Mouse (Mus musculus) hindbrain, embryonic 11.5 days (tissue): Measurements from ENCODE around the gene Mrpl45. TPM values are rescaled to one million over a fixed set of nuclear protein-coding genes. Genes with fewer than 3 reads are reported as not detected.
"Not testable (repeated sequence)": the region's sequence is repeated elsewhere in the genome, so short reads cannot be mapped to it uniquely, and the experiment has no call there.

ENCODE experiments used
- ATAC-seq: fragments of 200-750 bp; cut with Nextera tagmentation; 2 replicates; pipeline ENCODE4 v1.8.0; 2017; ENCODE audit warnings: mild to moderate bottlenecking, moderate TSS enrichment, moderate library complexity; ENCODE audit not compliant: low FRiP score
- DNase-seq: peaks from one replicate; pipeline ENCODE4 v3.0.0-alpha.2; 2015; ENCODE audit warnings: low spot score
- H3K27ac ChIP-seq: fragments of 300-500 bp; sonication (generic); 2 replicates; pipeline ENCODE4 v1.5.1; 2014; ENCODE audit warnings: mild to moderate bottlenecking, low read depth, low read length
- H3K27me3 ChIP-seq: fragments of 300-500 bp; sonication (generic); 2 replicates; pipeline ENCODE4 v1.6.1; 2014; ENCODE audit warnings: mild to moderate bottlenecking, low read length, moderate library complexity, mixed read lengths; ENCODE audit not compliant: control insufficient read depth, insufficient read depth
- H3K36me3 ChIP-seq: fragments of 300-500 bp; sonication (generic); 2 replicates; pipeline ENCODE4 v1.6.1; 2014; ENCODE audit warnings: mild to moderate bottlenecking, low read length, moderate library complexity, mixed read lengths; ENCODE audit not compliant: control insufficient read depth, insufficient read depth
- H3K4me1 ChIP-seq: fragments of 300-500 bp; sonication (generic); replicated peaks from 2 replicates; pipeline ENCODE4 v1.6.1; 2014; ENCODE audit warnings: low read length, mixed read lengths; ENCODE audit not compliant: control insufficient read depth, insufficient read depth
- H3K4me2 ChIP-seq: fragments of 300-500 bp; sonication (generic); replicated peaks from 2 replicates; pipeline ENCODE4 v1.6.1; 2014; ENCODE audit warnings: mild to moderate bottlenecking, low read depth, low read length
- H3K4me3 ChIP-seq: fragments of 300-500 bp; sonication (generic); 2 replicates; pipeline ENCODE4 v1.5.1; 2014; ENCODE audit warnings: low read depth, low read length
- H3K9ac ChIP-seq: fragments of 300-500 bp; sonication (generic); 2 replicates; pipeline ENCODE4 v1.6.1; 2014; ENCODE audit warnings: low read depth, low read length
- H3K9me3 ChIP-seq: fragments of 300-500 bp; sonication (generic); 2 replicates; pipeline ENCODE4 v1.6.1; 2016; ENCODE audit warnings: low read length; ENCODE audit not compliant: control insufficient read depth
- WGBS: fragments of 180-500 bp; shearing (Covaris S2); extraction: QIAGEN DNeasy Blood & Tissue Kit; methylation state at CpG from one replicate; pipeline ENCODE4 v1.1.7; 2014; 5-methylcytosine and 5-hydroxymethylcytosine counted together
- polyA plus RNA-seq: library from polyadenylated mRNA; unstranded; fragments of >200 nt; fragmentation: Nextera tagmentation; extraction: Ambion mirVana; gene quantifications from 2 replicates; pipeline ENCODE4 v1.2.1, GENCODE M21; 2014

The Mrpl45 gene
- polyA plus RNA-seq, 1 experiment from 2014 or later: 51.4 TPM

GRCm38 (mm10) chr11:97345446-97345845, 29.9 kb downstream of the Mrpl45 start:
- Histone ChIP-seq H3K27me3 (no peaks in the 10 kb centered on the region), H3K27ac (no peak overlapping the region), H3K36me3 (no peaks in the 10 kb centered on the region), H3K9me3 (no peaks in the 10 kb centered on the region), H3K4me3 (no peak overlapping the region), H3K9ac (no peak overlapping the region), H3K4me2 (no peak overlapping the region), H3K4me1 (peaks cover 6% of the 10 kb centered on the region; the same call in 1 of the 2 replicates)
- WGBS: 80% methylated on average over 10 of the region's 10 CpGs
- no peak for DNase-seq
- no peak for ATAC-seq

DNA sequence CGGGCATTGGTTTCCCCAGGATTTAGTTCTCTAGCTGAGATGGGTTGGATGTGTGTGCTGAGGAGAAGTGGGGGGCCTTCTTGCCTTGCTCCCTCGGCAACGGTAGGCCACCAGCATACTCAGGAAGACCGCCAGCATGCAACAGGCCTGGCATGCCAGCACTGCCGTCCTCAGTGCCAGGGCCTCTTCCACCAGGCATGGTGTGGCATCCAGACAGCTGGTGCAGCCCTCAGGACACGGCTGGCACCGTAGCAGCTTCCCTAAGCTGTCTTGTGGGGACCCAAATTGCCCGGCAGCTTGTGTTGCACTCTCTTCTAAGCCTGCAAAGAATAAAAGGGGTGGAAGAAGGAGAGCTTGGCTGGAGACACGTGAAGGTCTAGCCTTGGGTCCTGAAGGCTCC, 30.9 kb downstream of the Mrpl45 start:
- DNase-seq: no peak
- Histone ChIP-seq H3K36me3 (no peaks in the 10 kb centered on the region), H3K4me2 (no peak overlapping the region), H3K9ac (no peak overlapping the region), H3K27me3 (no peaks in the 10 kb centered on the region), H3K27ac (no peak overlapping the region), H3K9me3 (no peaks in the 10 kb centered on the region), H3K4me3 (no peak overlapping the region), H3K4me1 (peaks cover 6% of the 10 kb centered on the region)
- WGBS: 83% methylated on average over 9 of the region's 9 CpGs
- ATAC-seq: no peak

GRCm38 (mm10) chr11:97347291-97347690, 31.8 kb downstream of the Mrpl45 start:
- 84% methylated on average over 9 of the region's 9 CpGs for WGBS
- Histone ChIP-seq H3K4me2 (no peak overlapping the region), H3K9ac (no peak overlapping the region), H3K4me1 (peaks cover 6% of the 10 kb centered on the region), H3K9me3 (no peaks in the 10 kb centered on the region), H3K27ac (no peak overlapping the region), H3K36me3 (no peaks in the 10 kb centered on the region), H3K27me3 (no peaks in the 10 kb centered on the region), H3K4me3 (no peak overlapping the region)
- ATAC-seq (no peak), DNase-seq (no peak)

DNA sequence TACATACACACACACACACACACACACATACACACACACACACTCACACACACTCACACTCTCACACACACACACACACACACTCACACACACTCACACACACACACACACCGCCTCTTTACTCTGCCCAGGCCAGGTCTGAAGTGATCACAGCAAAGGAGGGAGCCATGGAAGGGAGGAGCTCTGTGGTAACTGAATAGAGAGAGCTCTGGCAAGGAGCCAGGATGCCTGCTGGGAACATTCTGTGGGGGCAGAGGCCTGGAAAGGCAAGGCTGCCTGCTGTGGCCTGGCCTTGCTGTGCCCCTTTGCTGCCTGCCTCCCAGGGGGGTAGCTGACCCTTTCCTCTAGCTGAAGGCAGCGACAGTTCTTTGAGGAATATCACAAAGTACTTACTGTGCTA, 34.5 kb downstream of the Mrpl45 start:
- H3K9ac ChIP-seq: no peak overlapping the region
- H3K4me2 ChIP-seq: no peak overlapping the region
- H3K9me3 ChIP-seq: no peaks in the 10 kb centered on the region
- DNase-seq (peak; percentile 70), ATAC-seq (0 out of 2 replicates have a peak, but pooled peaks have one; percentile 27)
- no peaks in the 10 kb centered on the region for H3K27me3 ChIP-seq
- H3K4me1 ChIP-seq: peaks cover 3% of the 10 kb centered on the region
- WGBS: 18% methylated on average over 2 of the region's 2 CpGs
- H3K27ac ChIP-seq: no peak overlapping the region
- H3K36me3 ChIP-seq: no peaks in the 10 kb centered on the region
- H3K4me3 ChIP-seq: no peak overlapping the region

- H3K36me3 ChIP-seq: no peaks in the 10 kb centered on the region
- 0 out of 2 replicates have a peak within 1 kb of the TSS, but pooled peaks have one; percentile 40 for H3K9ac ChIP-seq
- H3K4me1 ChIP-seq: peaks cover 3% of the 10 kb centered on the region
- no peak within 1 kb of the TSS for H3K27ac ChIP-seq
- no peak within 1 kb of the TSS for H3K4me3 ChIP-seq
- no peak for DNase-seq
- H3K27me3 ChIP-seq: no peaks in the 10 kb centered on the region
- WGBS: 57% methylated on average over 2 of the region's 3 CpGs
- no peak within 1 kb of the TSS for H3K4me2 ChIP-seq
- ATAC-seq: no peak
- no peaks in the 10 kb centered on the region for H3K9me3 ChIP-seq
These were observed 36.6 kb downstream of the Mrpl45 start, which contains the start of gene Gpr179 for GRCm38 (mm10) chr11:97352027-97352684. Gene Gpr179, minus strand, starts transcription at chr11:97352077.

DNA sequence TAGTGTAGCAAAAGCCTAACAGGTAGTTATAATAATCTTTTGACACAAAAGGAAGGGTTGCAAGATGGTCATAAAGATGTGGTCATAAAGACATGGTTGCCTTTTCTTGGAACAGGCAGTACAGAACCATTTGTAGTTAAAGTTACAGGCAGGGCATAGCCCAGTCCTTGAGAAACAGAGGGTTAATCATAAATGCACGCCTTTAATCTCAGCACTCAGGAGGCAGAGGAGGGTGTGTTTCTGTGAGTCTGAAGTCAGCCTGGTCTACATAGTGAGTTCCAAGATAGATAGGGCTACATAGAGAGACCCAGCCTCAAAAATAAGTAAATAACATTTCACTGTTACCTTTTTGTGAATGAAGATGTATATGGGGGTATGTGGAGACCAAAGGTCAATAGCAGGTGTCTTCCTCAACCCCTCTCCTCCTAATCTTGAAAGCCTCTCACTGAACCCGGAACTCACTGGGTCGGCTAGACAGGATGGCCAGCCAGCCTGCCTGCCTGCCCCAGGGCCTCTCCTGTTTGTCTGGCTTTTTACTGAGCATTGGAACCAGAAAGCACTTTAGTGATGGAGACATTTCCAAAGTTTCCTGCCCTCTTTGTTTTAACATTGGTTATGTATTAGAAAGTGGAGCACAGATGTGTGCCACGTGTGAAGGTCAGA, 37.5 kb downstream of the Mrpl45 start:
- Histone ChIP-seq H3K4me3 (no peak overlapping the region), H3K4me1 (peaks cover 3% of the 10 kb centered on the region), H3K9me3 (no peaks in the 10 kb centered on the region), H3K27me3 (no peaks in the 10 kb centered on the region), H3K27ac (no peak overlapping the region), H3K4me2 (no peak overlapping the region), H3K36me3 (no peaks in the 10 kb centered on the region), H3K9ac (no peak overlapping the region)
- ATAC-seq (no peak), DNase-seq (no peak)
- 76% methylated on average over 4 of the region's 4 CpGs for WGBS

GRCm38 (mm10) chr11:97354646-97355045, 39.1 kb downstream of the Mrpl45 start:
- WGBS: 84% methylated on average over 2 of the region's 2 CpGs
- Histone ChIP-seq H3K27me3 (no peaks in the 10 kb centered on the region), H3K4me1 (peaks cover 3% of the 10 kb centered on the region), H3K27ac (no peak overlapping the region), H3K4me2 (no peak overlapping the region), H3K4me3 (no peak overlapping the region), H3K9me3 (no peaks in the 10 kb centered on the region), H3K36me3 (no peaks in the 10 kb centered on the region), H3K9ac (no peak overlapping the region)
- DNase-seq: no peak
- ATAC-seq: no peak

DNA sequence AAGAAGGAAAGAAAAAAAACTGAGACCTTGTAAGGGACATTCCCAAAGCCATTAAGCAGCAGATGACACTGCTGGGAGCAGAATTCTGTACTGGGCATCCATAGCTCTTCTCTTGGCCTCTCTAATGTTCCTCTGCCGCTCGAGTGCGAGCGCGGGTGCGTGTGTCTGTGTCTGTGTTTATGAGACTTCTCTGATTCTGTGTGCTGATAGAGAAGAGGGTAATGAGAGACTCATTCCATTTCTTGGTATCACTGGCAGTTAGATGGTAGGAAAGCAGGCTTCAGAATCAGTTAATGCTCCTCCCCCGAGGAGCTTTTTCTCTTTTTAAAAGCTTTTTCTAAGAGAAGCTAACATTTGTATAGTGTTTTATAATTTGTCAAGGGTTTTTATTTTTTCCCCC, 39.7 kb downstream of the Mrpl45 start:
- Histone ChIP-seq H3K9me3 (no peaks in the 10 kb centered on the region), H3K4me2 (no peak overlapping the region), H3K4me3 (no peak overlapping the region), H3K27ac (no peak overlapping the region), H3K4me1 (peaks cover 2% of the 10 kb centered on the region), H3K36me3 (no peaks in the 10 kb centered on the region), H3K27me3 (no peaks in the 10 kb centered on the region), H3K9ac (no peak overlapping the region)
- no peak for ATAC-seq
- DNase-seq: no peak
- 91% methylated on average over 7 of the region's 7 CpGs for WGBS

GRCm38 (mm10) chr11:97357663-97358062, 42.1 kb downstream of the Mrpl45 start:
- peak; percentile 80 for DNase-seq
- H3K27ac ChIP-seq, ATAC-seq, H3K9me3 ChIP-seq, H3K4me1 ChIP-seq, H3K4me3 ChIP-seq, H3K4me2 ChIP-seq, H3K27me3 ChIP-seq, H3K36me3 ChIP-seq, H3K9ac ChIP-seq: not testable (repeated sequence)
- 16% methylated on average over 4 of the region's 6 CpGs for WGBS
